In the genomic region with DNA sequence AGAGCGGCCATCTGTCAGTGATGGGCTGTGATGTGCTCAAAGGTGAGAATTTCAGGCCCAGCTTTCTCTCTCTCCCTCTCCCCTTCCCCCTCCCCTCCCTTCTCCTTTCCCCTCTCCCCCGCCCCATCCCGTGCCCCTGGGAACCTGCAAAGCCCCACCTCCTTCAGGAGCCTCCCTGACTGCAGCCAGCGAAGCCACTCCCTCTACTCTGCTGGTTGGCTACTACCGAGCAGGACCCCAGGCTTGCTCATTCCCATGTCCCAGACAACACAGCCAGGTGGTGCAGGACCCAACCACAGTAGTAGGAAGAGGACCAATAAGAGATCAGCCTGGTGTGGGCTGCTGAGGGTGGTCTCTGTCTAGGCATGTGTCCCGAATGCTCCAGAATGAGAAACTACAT, we compare ENCODE assay signal across 11 mouse cellular contexts. TPM values are rescaled to one million over a fixed set of nuclear protein-coding genes. Genes with fewer than 3 reads are reported as not detected.
DNase-seq lines count a peak whose midpoint lies in the region; ATAC-seq and TF ChIP-seq lines count a peak whose summit lies in the region.
"Had no signal": no experiment of that assay in that cellular context is flagged by ENCODE, and none has a peak within 500 bp of the region (broad histone marks: within the 10 kb centered on the region; RNA-seq: fewer than 3 reads in every experiment).

No protein-coding gene starts in this region.

- H3K4me2 ChIP-seq in stomach, embryonic 14.5 days (replicated peaks; ENCODE audit: low read depth, low read length): peak overlapping the region; percentile 22; the same call in 1 of the 2 replicates
- H3K4me2 ChIP-seq in stomach, postnatal 0 days (replicated peaks; ENCODE audit: low read depth): no peak overlapping the region
- peak overlapping the region; percentile 38 for H3K4me2 ChIP-seq in limb, embryonic 13.5 days (replicated peaks)

- peaks cover 42% of the 10 kb centered on the region for H3K4me1 ChIP-seq in heart, embryonic 10.5 days
- peaks cover 6% of the 10 kb centered on the region; the same call in 1 of the 2 replicates for H3K4me1 ChIP-seq in stomach, embryonic 14.5 days (ENCODE audit: control insufficient read depth, insufficient read depth, low read length)
- H3K4me1 ChIP-seq in stomach, postnatal 0 days (replicated peaks; ENCODE audit: control insufficient read depth, insufficient read depth): no peaks in the 10 kb centered on the region
- H3K4me1 ChIP-seq in limb, embryonic 13.5 days: peaks cover 27% of the 10 kb centered on the region
- no peaks in the 10 kb centered on the region for H3K4me1 ChIP-seq in thymus, adult 2 months (replicated peaks; ENCODE audit: control insufficient read depth, insufficient read depth, low read length)

- peak; percentile 54; the same call in 1 of the 2 replicates for ATAC-seq in stomach, embryonic 14.5 days (ENCODE audit: insufficient number of reproducible peaks, insufficient read depth, low FRiP score, low read depth)
- no peak for ATAC-seq in stomach, postnatal 0 days (ENCODE audit: low FRiP score, low TSS enrichment)
- ATAC-seq in limb, embryonic 13.5 days (ENCODE audit: low FRiP score, low read depth): no peak
- ATAC-seq: activated CD4-positive, CD25-positive, alpha-beta regulatory T cell, adult 4 months had no signal

- no peak for TF ChIP-seq POLR2A in thymus, adult 2 months (IDR thresholded peaks at IDR 0.05; ENCODE audit: control insufficient read depth, extremely low read depth, insufficient read depth, low read length, poor library complexity)

- TF ChIP-seq EP300 in stomach, postnatal 0 days (optimal IDR thresholded peaks at IDR 0.05): no peak

- H3K4me3 ChIP-seq in heart, embryonic 10.5 days: peak overlapping the region; percentile 28
- H3K4me3 ChIP-seq in stomach, embryonic 14.5 days (ENCODE audit: low read depth, low read length): no peak overlapping the region
- no peak overlapping the region for H3K4me3 ChIP-seq in stomach, postnatal 0 days (ENCODE audit: low read depth, low read length)
- no peak overlapping the region for H3K4me3 ChIP-seq in limb, embryonic 13.5 days
- H3K4me3 ChIP-seq in thymus, adult 2 months (ENCODE audit: control insufficient read depth, insufficient read depth, low read length): no peak overlapping the region
- H3K4me3 ChIP-seq: layer of hippocampus, adult 2 months had no signal

- no peaks in the 10 kb centered on the region for H3K36me3 ChIP-seq in heart, embryonic 10.5 days
- H3K36me3 ChIP-seq in stomach, embryonic 14.5 days (ENCODE audit: control insufficient read depth, insufficient read depth, low read length): no peaks in the 10 kb centered on the region
- no peaks in the 10 kb centered on the region for H3K36me3 ChIP-seq in stomach, postnatal 0 days (ENCODE audit: control insufficient read depth, insufficient read depth, low read length)
- no peaks in the 10 kb centered on the region for H3K36me3 ChIP-seq in limb, embryonic 13.5 days
- no peaks in the 10 kb centered on the region for H3K36me3 ChIP-seq in thymus, adult 2 months (ENCODE audit: control insufficient read depth, insufficient read depth, low read length)

- no peak overlapping the region for H3K9ac ChIP-seq in stomach, embryonic 14.5 days (replicated peaks; ENCODE audit: low read depth, low read length)
- H3K9ac ChIP-seq in stomach, postnatal 0 days (ENCODE audit: low read length): no peak overlapping the region
- H3K9ac ChIP-seq in limb, embryonic 13.5 days: no peak overlapping the region

- 13% methylated on average over 6 of the region's 6 CpGs for WGBS in heart, embryonic 10.5 days
- WGBS in stomach, embryonic 14.5 days: 8% methylated on average over 6 of the region's 6 CpGs
- WGBS in stomach, postnatal 0 days: 20% methylated on average over 6 of the region's 6 CpGs
- 9% methylated on average over 6 of the region's 6 CpGs for WGBS in limb, embryonic 13.5 days
- 55% methylated on average over 6 of the region's 6 CpGs for WGBS in thymus, adult 2 months

- DNase-seq in heart, embryonic 10.5 days (ENCODE audit: low spot score): no peak
- no peak for DNase-seq in heart, adult 8-10 months (ENCODE audit: low spot score)
- DNase-seq in stomach, postnatal 0 days (ENCODE audit: low spot score): no peak
- no peak for DNase-seq in cerebellum, adult 9-10 months
- no peak for DNase-seq in right cerebral cortex, postnatal 4 days
- DNase-seq in thymus, adult 2 months: no peak
- DNase-seq: cerebellum, adult 11 months had no signal

- H3K27me3 ChIP-seq in heart, embryonic 10.5 days (ENCODE audit: insufficient read depth, poor library complexity, severe bottlenecking): peaks cover 37% of the 10 kb centered on the region
- no peaks in the 10 kb centered on the region for H3K27me3 ChIP-seq in stomach, embryonic 14.5 days (ENCODE audit: control insufficient read depth, insufficient read depth, low read length)
- H3K27me3 ChIP-seq in stomach, postnatal 0 days (ENCODE audit: control insufficient read depth, insufficient read depth, low read length): no peaks in the 10 kb centered on the region
- peaks cover 6% of the 10 kb centered on the region for H3K27me3 ChIP-seq in limb, embryonic 13.5 days
- H3K27me3 ChIP-seq in thymus, adult 2 months (ENCODE audit: control insufficient read depth, insufficient read depth, low read length): no peaks in the 10 kb centered on the region

- no peaks in the 10 kb centered on the region for H3K9me3 ChIP-seq in heart, embryonic 10.5 days
- H3K9me3 ChIP-seq in stomach, embryonic 14.5 days (ENCODE audit: control insufficient read depth, low read depth, low read length): no peaks in the 10 kb centered on the region
- no peaks in the 10 kb centered on the region for H3K9me3 ChIP-seq in stomach, postnatal 0 days (ENCODE audit: control insufficient read depth, low read length)
- H3K9me3 ChIP-seq in limb, embryonic 13.5 days: no peaks in the 10 kb centered on the region

- H3K27ac ChIP-seq in heart, embryonic 10.5 days: peak overlapping the region; percentile 39; the same call in 1 of the 2 replicates
- no peak overlapping the region for H3K27ac ChIP-seq in stomach, embryonic 14.5 days (ENCODE audit: low read length)
- no peak overlapping the region for H3K27ac ChIP-seq in stomach, postnatal 0 days (replicated peaks)
- H3K27ac ChIP-seq in limb, embryonic 13.5 days: no peak overlapping the region
- H3K27ac ChIP-seq in thymus, adult 2 months (ENCODE audit: control insufficient read depth, insufficient read depth, low read length): no peak overlapping the region
- H3K27ac ChIP-seq: layer of hippocampus, adult 2 months had no signal

- TF ChIP-seq CTCF in stomach, postnatal 0 days (IDR thresholded peaks at IDR 0.05; ENCODE audit: low read depth): no peak
- no peak for TF ChIP-seq CTCF in thymus, adult 2 months (IDR thresholded peaks at IDR 0.05; ENCODE audit: borderline replicate concordance, control insufficient read depth, extremely low read depth, insufficient read depth, low read length, poor library complexity)

RNA-seq across cellular contexts. Expression of gene Meltf, which starts 5.3 kb away (rescaled TPM):
- polyA plus RNA-seq in heart, embryonic 10.5 days (2016; fragmentation: Nextera tagmentation; extraction: Ambion mirVana): 0.09 and 0.34 TPM in 2 replicates
- total RNA-seq in heart, adult 8-10 months (2022): not detected
- 0.06 TPM in 1 of 2 replicates, not detected in the other for polyA plus RNA-seq in stomach, embryonic 14.5 days (2014; fragmentation: Nextera tagmentation; extraction: Ambion mirVana)
- polyA plus RNA-seq in stomach, postnatal 0 days (2015; fragmentation: Nextera tagmentation; extraction: Ambion mirVana): 0.06 TPM in 1 of 2 replicates, not detected in the other
- polyA plus RNA-seq in limb, embryonic 13.5 days (2015; fragmentation: Nextera tagmentation; extraction: Ambion mirVana): 2.1 and 2.5 TPM in 2 replicates
- 0.43 and 0.60 TPM in 2 replicates for polyA plus RNA-seq in thymus, adult 2 months (2012; rRNA removed)
- polyA plus RNA-seq: activated CD4-positive, CD25-positive, alpha-beta regulatory T cell, adult 4 months had no signal

RNA-seq across cellular contexts. Expression of gene Pigz, which starts 49.7 kb away (rescaled TPM):
- 0.27 and 0.79 TPM in 2 replicates for polyA plus RNA-seq in heart, embryonic 10.5 days (2016; fragmentation: Nextera tagmentation; extraction: Ambion mirVana)
- 1 to 10 TPM; 4.2 to 7.8 (median 4.4) TPM for total RNA-seq in heart, adult 8-10 months (2022)
- polyA plus RNA-seq in stomach, embryonic 14.5 days (2014; fragmentation: Nextera tagmentation; extraction: Ambion mirVana): 0.63 and 0.68 TPM in 2 replicates
- polyA plus RNA-seq in stomach, postnatal 0 days (2015; fragmentation: Nextera tagmentation; extraction: Ambion mirVana): 1.4 and 1.7 TPM in 2 replicates
- polyA plus RNA-seq in limb, embryonic 13.5 days (2015; fragmentation: Nextera tagmentation; extraction: Ambion mirVana): 0.50 and 0.79 TPM in 2 replicates
- polyA plus RNA-seq in thymus, adult 2 months (2012; rRNA removed): 8.0 and 8.2 TPM in 2 replicates
